Mouse (Mus musculus) ES-Bruce4 (cell line): ENCODE results near the gene Ushbp1. TPM values are rescaled to one million over a fixed set of nuclear protein-coding genes. Genes with fewer than 3 reads are reported as not detected.

ENCODE experiments used
- H3K27ac ChIP-seq: 2 replicates; pipeline ENCODE4 v1.5.1; 2012; ENCODE audit warnings: low read length, inconsistent platforms; ENCODE audit not compliant: insufficient read depth
- H3K27me3 ChIP-seq: 2 replicates; pipeline ENCODE4 v1.6.1; 2012; ENCODE audit warnings: mild to moderate bottlenecking, low read length, inconsistent platforms; ENCODE audit not compliant: control insufficient read depth, poor library complexity, insufficient read depth, severe bottlenecking
- H3K36me3 ChIP-seq: 2 replicates; pipeline ENCODE4 v1.6.1; 2012; ENCODE audit warnings: inconsistent platforms, mild to moderate bottlenecking, low read length, moderate library complexity; ENCODE audit not compliant: control insufficient read depth, poor library complexity, insufficient read depth, severe bottlenecking
- H3K4me1 ChIP-seq: one replicate; pipeline ENCODE4 v1.8.1; 2011; ENCODE audit warnings: low read length; ENCODE audit not compliant: control insufficient read depth, insufficient read depth
- H3K4me3 ChIP-seq: 2 replicates; pipeline ENCODE4 v1.5.1; 2011; ENCODE audit warnings: low read depth, mild to moderate bottlenecking, low read length
- H3K9ac ChIP-seq: 2 replicates; pipeline ENCODE4 v1.6.1; 2012; ENCODE audit warnings: low read depth, mild to moderate bottlenecking, inconsistent platforms; ENCODE audit not compliant: poor library complexity, severe bottlenecking
- H3K9me3 ChIP-seq: replicated peaks from 2 replicates; pipeline ENCODE4 v1.6.1; 2012; ENCODE audit warnings: mild to moderate bottlenecking, low read length, inconsistent platforms; ENCODE audit not compliant: control insufficient read depth, poor library complexity, insufficient read depth, severe bottlenecking
- CTCF ChIP-seq: IDR thresholded peaks from one replicate; pipeline ENCODE4 v1.8.1; 2011; ENCODE audit warnings: low read depth, low read length
- EP300 ChIP-seq: IDR thresholded peaks from 2 replicates; pipeline ENCODE4 v1.6.1; 2011; ENCODE audit warnings: low read depth, low read length; ENCODE audit not compliant: insufficient read depth
- POLR2A ChIP-seq: IDR thresholded peaks from one replicate; pipeline ENCODE4 v1.8.1; 2011; ENCODE audit warnings: low read length; ENCODE audit not compliant: insufficient read depth
- polyA plus RNA-seq: library from polyadenylated mRNA; stranded (reverse); fragments of >200 nt; gene quantifications from 2 replicates; pipeline ENCODE4 v1.2.4, GENCODE M21; 2011; ENCODE audit warnings: low read depth; ENCODE audit not compliant: missing spikeins, insufficient read depth, insufficient read length

Ushbp1 gene
- polyA plus RNA-seq, 1 experiment: not detected

DNA sequence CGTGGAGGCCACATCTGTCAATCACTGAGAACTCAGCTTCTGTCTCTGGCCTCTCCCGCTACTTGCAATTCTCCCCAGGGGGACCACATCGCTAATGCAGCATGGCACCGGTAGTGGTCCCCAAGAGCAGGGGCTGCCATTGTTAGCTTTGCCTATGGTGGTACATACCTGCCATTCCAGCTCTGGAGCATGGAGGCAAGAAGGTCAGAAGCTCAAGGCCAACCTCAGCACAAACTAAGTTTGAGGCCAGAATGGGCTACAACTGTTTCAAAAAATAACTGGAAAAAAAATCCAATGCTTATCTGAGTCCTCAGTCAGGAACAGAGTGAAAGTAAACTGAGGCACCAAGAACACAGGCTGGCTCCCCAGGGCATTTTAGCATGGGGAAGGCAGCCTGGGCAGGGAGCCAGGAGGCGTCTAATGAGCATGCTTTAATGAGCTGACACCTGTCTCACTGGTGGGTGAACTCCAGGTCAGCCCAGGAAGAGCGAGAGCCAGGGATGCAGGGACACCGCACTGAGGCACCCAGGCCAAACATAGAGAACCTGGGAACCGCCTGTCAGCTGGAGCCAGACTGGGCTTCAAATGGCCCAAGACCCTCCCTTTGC, 19.1 kb downstream of the Ushbp1 start:
- Histone ChIP-seq H3K4me1 (peaks cover 9% of the 10 kb centered on the region), H3K9ac (peak overlapping the region; percentile 11; the same call in 1 of the 2 replicates), H3K4me3 (peak overlapping the region; percentile 49), H3K9me3 (no peaks in the 10 kb centered on the region), H3K27ac (no peak overlapping the region), H3K27me3 (no peaks in the 10 kb centered on the region), H3K36me3 (no peaks in the 10 kb centered on the region)
- TF ChIP-seq CTCF (no peak), EP300 (no peak), POLR2A (no peak)

DNA sequence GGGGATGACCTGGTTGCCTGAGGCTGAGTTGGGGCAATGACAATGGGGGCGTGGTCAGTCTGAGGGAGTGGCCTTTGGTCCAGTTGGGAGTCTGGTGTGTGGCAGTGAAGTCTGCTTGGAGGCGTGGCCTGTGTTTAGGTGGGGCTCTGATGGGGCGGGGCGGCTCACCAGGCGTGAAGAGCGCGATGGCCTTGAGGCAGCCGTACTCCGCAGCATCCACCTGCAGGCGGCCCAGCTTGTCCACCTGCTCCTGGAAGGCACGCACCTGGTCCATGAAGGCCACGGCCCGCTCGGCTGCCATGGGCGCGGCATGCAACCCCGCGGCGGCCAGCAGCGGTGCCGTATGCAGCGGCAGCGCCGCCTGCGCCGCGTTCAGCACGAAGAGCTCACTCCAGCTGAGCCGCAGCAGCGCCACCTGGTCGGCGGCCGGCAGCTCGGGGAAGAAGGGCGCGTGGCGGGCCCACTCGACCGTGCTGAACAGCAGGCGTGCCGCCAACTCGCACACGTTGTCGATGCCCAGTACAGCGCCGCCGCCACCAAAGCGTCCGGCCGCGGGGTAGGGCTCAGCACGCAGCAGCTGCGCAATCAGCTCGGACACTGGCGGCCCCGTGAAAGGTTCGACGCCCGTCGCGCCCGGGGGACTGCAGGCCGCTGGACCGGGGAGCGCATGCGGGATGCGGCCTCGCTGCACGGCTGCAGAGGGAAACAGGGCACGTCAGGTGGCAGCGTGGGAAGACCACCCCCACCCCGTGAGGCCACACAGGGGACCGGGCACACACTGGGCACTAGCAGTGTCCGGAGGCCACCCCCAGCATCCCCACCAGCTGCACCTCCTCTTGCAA, 19.8 kb downstream of the Ushbp1 start:
- Histone ChIP-seq H3K27ac (no peak overlapping the region), H3K36me3 (no peaks in the 10 kb centered on the region), H3K4me3 (peak overlapping the region; percentile 49), H3K9me3 (no peaks in the 10 kb centered on the region), H3K27me3 (no peaks in the 10 kb centered on the region), H3K4me1 (peaks cover 9% of the 10 kb centered on the region), H3K9ac (peak overlapping the region; percentile 11; the same call in 1 of the 2 replicates)
- peak; percentile 66; the same call in 1 of the 2 replicates for TF ChIP-seq EP300
- TF ChIP-seq CTCF: peak; percentile 36
- no peak for TF ChIP-seq POLR2A

DNA sequence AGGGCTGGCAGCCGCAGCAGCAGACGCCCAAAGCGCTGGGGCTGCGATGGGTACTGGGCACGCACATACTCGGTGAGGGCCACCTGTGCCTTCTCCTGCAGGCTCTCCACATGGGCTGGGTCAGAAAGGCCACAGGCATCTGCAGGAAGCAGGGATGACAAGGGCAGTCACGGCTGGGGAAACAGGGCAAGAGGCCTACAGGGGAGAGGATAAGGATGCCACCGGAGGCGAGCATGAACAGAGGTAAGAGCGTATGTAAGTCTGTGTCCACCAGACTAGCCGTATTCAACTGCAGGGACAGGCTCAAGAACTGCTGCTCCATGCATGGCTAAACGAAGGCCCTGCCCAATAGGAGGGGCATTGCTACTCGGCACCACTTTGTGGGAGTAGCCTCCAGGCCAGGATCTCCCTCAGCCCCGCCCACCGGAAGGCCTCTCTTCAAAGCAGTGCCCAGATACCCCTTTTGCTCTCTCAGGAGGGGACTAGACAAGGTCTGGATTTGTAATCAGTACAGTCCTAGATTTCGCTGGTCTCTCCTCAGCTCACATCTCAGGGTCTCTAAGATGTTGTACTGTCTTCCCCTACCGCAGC, 20.9 kb downstream of the Ushbp1 start:
- Histone ChIP-seq H3K4me3 (no peak overlapping the region), H3K4me1 (peaks cover 9% of the 10 kb centered on the region), H3K36me3 (peaks cover 2% of the 10 kb centered on the region)

DNA sequence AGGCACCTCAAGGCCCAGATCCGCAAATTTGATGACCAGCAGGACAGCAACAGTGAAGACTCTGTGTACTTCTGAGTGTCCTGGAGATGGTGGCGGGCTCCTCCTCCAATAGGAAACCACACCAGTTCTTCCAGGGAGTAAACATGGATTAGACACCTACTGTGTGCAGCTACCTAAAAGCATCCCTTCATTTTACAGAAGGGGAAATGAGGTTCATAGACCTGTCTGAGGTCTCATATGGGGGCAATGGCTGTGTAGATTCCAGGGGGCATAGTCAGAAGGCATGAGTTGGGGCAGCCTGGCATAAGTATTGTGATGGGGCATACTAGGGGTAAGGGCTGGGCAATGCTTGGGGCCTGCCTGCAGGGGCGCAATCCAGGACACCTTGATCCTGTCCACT, 22.6 kb downstream of the Ushbp1 start:
- no peak overlapping the region for H3K9ac ChIP-seq
- H3K9me3 ChIP-seq: no peaks in the 10 kb centered on the region
- no peak overlapping the region for H3K4me3 ChIP-seq
- no peaks in the 10 kb centered on the region for H3K27me3 ChIP-seq
- H3K4me1 ChIP-seq: peaks cover 9% of the 10 kb centered on the region
- H3K27ac ChIP-seq: no peak overlapping the region
- no peak for TF ChIP-seq EP300
- TF ChIP-seq CTCF: peak; percentile 10
- peaks cover 10% of the 10 kb centered on the region for H3K36me3 ChIP-seq

More for the DNA sequence above, 20.9 kb downstream of the Ushbp1 start:
- Histone ChIP-seq H3K27me3 (no peaks in the 10 kb centered on the region), H3K9me3 (no peaks in the 10 kb centered on the region), H3K9ac (no peak overlapping the region), H3K27ac (peak overlapping the region; percentile 28)
- TF ChIP-seq CTCF (no peak), POLR2A (no peak), EP300 (no peak)

DNA sequence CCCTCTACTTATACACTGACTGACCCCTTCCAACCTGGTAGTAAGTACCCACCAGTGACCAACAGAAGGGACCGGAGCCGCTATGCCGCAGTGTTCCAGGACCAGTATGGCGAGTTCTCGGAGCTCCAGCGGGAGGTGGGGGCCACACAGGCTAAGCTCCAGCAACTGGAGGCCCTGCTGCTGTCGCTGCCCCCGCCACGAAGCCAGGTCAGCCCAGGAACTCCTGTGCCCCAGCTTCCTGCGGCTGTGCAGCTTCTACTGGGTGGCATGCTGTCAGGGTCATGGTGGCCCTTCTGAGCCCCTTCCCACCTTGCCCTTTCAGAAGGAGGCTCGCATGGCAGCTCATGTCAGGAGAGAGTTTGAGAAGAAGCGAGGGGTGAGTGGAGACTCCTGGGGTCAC, 23.2 kb downstream of the Ushbp1 start:
- peak overlapping the region; percentile 7; the same call in 1 of the 2 replicates for H3K9ac ChIP-seq
- H3K4me1 ChIP-seq: peaks cover 9% of the 10 kb centered on the region
- H3K36me3 ChIP-seq: peaks cover 10% of the 10 kb centered on the region
- TF ChIP-seq CTCF (no peak), POLR2A (no peak), EP300 (no peak)
- no peak overlapping the region for H3K27ac ChIP-seq
- no peaks in the 10 kb centered on the region for H3K27me3 ChIP-seq
- H3K4me3 ChIP-seq: no peak overlapping the region
- no peaks in the 10 kb centered on the region for H3K9me3 ChIP-seq

DNA sequence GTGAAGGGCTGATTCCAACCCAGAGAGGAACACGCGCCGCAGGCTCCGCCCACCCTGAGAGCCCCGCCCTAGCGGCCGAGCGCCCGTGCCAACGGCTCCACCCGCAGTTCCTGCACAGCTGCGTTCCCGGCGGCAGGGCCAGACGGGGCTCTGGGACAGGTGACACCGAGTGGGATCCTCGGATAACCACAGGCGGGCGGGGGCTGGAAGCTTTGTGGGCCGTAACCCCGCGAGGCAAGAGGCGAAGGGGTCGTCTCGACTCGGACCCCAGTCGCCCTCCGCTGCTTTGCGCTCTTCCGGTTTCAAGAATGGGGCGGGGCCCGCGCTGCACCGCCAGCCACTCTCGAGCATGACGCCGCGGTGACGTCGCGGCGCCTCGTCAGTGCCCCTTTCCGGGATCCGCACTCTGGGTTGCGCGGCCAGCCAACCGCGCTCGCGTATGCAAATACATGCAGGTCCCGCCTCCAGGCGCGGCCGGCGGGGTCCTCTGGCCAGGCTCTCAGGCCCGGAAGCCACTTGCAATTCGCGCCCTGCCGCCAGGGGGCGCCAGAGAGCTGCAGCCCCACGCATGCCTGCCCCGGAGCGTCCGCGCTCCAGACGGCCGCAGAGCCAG, 24.3 kb downstream of the Ushbp1 start, which contains the start of gene Ocel1:
Ocel1 (plus strand) TSS at position 63 of the 613 bp plus-strand sequence.
- peaks cover 10% of the 10 kb centered on the region for H3K36me3 ChIP-seq
- no peak within 1 kb of the TSS for H3K27ac ChIP-seq
- H3K4me1 ChIP-seq: peaks cover 9% of the 10 kb centered on the region
- no peaks in the 10 kb centered on the region for H3K9me3 ChIP-seq
- TF ChIP-seq CTCF (peak; percentile 90), EP300 (no peak)
- H3K27me3 ChIP-seq: no peaks in the 10 kb centered on the region
- H3K9ac ChIP-seq: peak within 1 kb of the TSS; percentile 56
- peak within 1 kb of the TSS; percentile 90 for H3K4me3 ChIP-seq
